Mouse (Mus musculus): Measurements from ENCODE around the gene Tbc1d13.
"Not testable (repeated sequence)": the region's sequence is repeated elsewhere in the genome, so short reads cannot be mapped to it uniquely, and the experiment has no call there.

Gene Tbc1d13

GRCm38 (mm10) chr2:30128789-30129188 is 4.8 kb upstream of the Tbc1d13 start:
- peak; percentile 53 for DNase-seq (ENCODE audit: extremely low read depth, insufficient read length, low spot score)

GRCm38 (mm10) chr2:30130156-30130555 is 3.4 kb upstream of the Tbc1d13 start:
- no peak for DNase-seq (ENCODE audit: extremely low read depth, insufficient read length, low spot score)

GRCm38 (mm10) chr2:30131240-30131639 is 2.3 kb upstream of the Tbc1d13 start:
- not testable (repeated sequence) for DNase-seq (ENCODE audit: extremely low read depth, insufficient read length, low spot score)

GRCm38 (mm10) chr2:30132801-30133612 is 539 bp upstream of the Tbc1d13 start:
- DNase-seq (ENCODE audit: extremely low read depth, insufficient read length, low spot score), result peak; percentile 18

- DNase-seq (ENCODE audit: extremely low read depth, insufficient read length, low spot score), result no peak
Measured at GRCm38 (mm10) chr2:30134378-30134711, 799 bp downstream of the Tbc1d13 start.

GRCm38 (mm10) chr2:30134928-30135620 is 1.5 kb downstream of the Tbc1d13 start:
- no peak for DNase-seq (ENCODE audit: extremely low read depth, insufficient read length, low spot score)

- DNase-seq (ENCODE audit: extremely low read depth, insufficient read length, low spot score), result no peak
Measured at GRCm38 (mm10) chr2:30136458-30136857, 2.9 kb downstream of the Tbc1d13 start.

GRCm38 (mm10) chr2:30140021-30140420 is 6.5 kb downstream of the Tbc1d13 start:
- DNase-seq (ENCODE audit: extremely low read depth, insufficient read length, low spot score), result not testable (repeated sequence)

- no peak for DNase-seq (ENCODE audit: extremely low read depth, insufficient read length, low spot score)
Measured at GRCm38 (mm10) chr2:30144436-30144835, 10.9 kb downstream of the Tbc1d13 start.

GRCm38 (mm10) chr2:30147466-30147865 is 13.9 kb downstream of the Tbc1d13 start:
- DNase-seq (ENCODE audit: extremely low read depth, insufficient read length, low spot score), result no peak

GRCm38 (mm10) chr2:30151840-30152239 is 18.3 kb downstream of the Tbc1d13 start:
- DNase-seq (ENCODE audit: extremely low read depth, insufficient read length, low spot score), result no peak

- DNase-seq (ENCODE audit: extremely low read depth, insufficient read length, low spot score), result no peak
Measured at GRCm38 (mm10) chr2:30152616-30153015, 19.1 kb downstream of the Tbc1d13 start.

- not testable (repeated sequence) for DNase-seq (ENCODE audit: extremely low read depth, insufficient read length, low spot score)
Measured at GRCm38 (mm10) chr2:30159871-30160270, 26.3 kb downstream of the Tbc1d13 start.

- DNase-seq (ENCODE audit: extremely low read depth, insufficient read length, low spot score), result no peak
Measured at GRCm38 (mm10) chr2:30161809-30162208, 28.3 kb downstream of the Tbc1d13 start.

GRCm38 (mm10) chr2:30164340-30164932 is 30.9 kb downstream of the Tbc1d13 start:
- DNase-seq (ENCODE audit: extremely low read depth, insufficient read length, low spot score), result no peak

GRCm38 (mm10) chr2:30166677-30167076 is 33.1 kb downstream of the Tbc1d13 start:
- no peak for DNase-seq (ENCODE audit: extremely low read depth, insufficient read length, low spot score)

GRCm38 (mm10) chr2:30171371-30171996 is 37.9 kb downstream of the Tbc1d13 start, which contains the start of gene Endog:
TSS of gene Endog (plus strand) at chr2:30171493.
- peak; percentile 75 for DNase-seq (ENCODE audit: extremely low read depth, insufficient read length, low spot score)

- DNase-seq (ENCODE audit: extremely low read depth, insufficient read length, low spot score), result no peak
Measured at GRCm38 (mm10) chr2:30171997-30172382, 38.4 kb downstream of the Tbc1d13 start.

- DNase-seq (ENCODE audit: extremely low read depth, insufficient read length, low spot score), result no peak
Measured at GRCm38 (mm10) chr2:30173541-30174240, 40.1 kb downstream of the Tbc1d13 start.

- no peak for DNase-seq (ENCODE audit: extremely low read depth, insufficient read length, low spot score)
Measured at GRCm38 (mm10) chr2:30175897-30176296, 42.4 kb downstream of the Tbc1d13 start.

GRCm38 (mm10) chr2:30176561-30176960 is 43.0 kb downstream of the Tbc1d13 start:
- no peak for DNase-seq (ENCODE audit: extremely low read depth, insufficient read length, low spot score)

All from 3134 (cell line).